Mouse (Mus musculus) brain, embryonic 14.5 days (tissue): ENCODE data around the gene Acot3.

Source experiments
- CTCF ChIP-seq: fragments of 200-500 bp; IDR thresholded peaks from 2 replicates; pipeline ENCODE4 v1.5.1; 2012; ENCODE audit warnings: inconsistent platforms, mild to moderate bottlenecking, moderate library complexity, borderline replicate concordance; ENCODE audit not compliant: insufficient read depth, insufficient read length; ENCODE audit errors: extremely low read depth
- POLR2A ChIP-seq: fragments of 200-500 bp; IDR thresholded peaks from 2 replicates; pipeline ENCODE4 v1.6.1; 2012; ENCODE audit warnings: mild to moderate bottlenecking, inconsistent platforms, borderline replicate concordance; ENCODE audit not compliant: poor library complexity, insufficient read depth, insufficient read length, severe bottlenecking; ENCODE audit errors: extremely low read depth

DNA sequence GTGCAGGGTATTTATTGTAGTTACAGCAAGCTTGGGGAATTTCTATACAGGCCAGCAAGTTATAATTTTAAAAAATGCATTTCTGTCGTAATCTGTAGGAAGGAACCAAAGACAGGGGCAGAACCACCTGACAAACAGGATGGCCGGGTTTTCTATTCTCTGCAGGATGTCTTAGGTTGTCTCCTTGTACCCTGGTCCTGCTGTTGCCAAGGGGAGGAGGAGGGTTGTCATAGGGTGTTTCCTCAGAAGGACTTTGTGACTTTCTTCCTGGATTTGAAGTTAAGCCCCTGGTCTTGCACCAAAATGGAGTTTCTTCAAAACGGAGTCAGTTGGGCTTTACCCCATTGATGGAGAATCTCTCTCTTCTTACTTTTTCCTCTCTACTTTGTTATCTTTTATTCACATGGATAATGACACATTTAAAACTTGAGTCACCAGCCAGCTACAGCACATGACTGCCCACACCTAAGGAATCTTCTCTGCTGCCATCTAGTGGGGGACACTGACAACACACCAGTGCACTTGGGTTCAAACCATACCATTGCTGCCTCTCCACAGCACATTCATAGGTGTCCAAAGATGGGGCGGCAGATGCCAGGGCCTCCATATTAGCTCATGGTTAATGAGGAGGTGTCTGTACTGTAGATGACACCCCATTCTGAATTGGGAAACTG, 21.1 kb upstream of the Acot3 start:
- TF ChIP-seq CTCF (peak; percentile 84), POLR2A (no peak)
